Mouse (Mus musculus) ES-Bruce4 (cell line): ENCODE data around the gene Ercc4. TPM values are rescaled to one million over a fixed set of nuclear protein-coding genes. Genes with fewer than 3 reads are reported as not detected.

Experiments
- H3K27ac ChIP-seq: 2 replicates; pipeline ENCODE4 v1.5.1; 2012; ENCODE audit warnings: low read length, inconsistent platforms; ENCODE audit not compliant: insufficient read depth
- H3K27me3 ChIP-seq: 2 replicates; pipeline ENCODE4 v1.6.1; 2012; ENCODE audit warnings: mild to moderate bottlenecking, low read length, inconsistent platforms; ENCODE audit not compliant: control insufficient read depth, poor library complexity, insufficient read depth, severe bottlenecking
- H3K36me3 ChIP-seq: 2 replicates; pipeline ENCODE4 v1.6.1; 2012; ENCODE audit warnings: inconsistent platforms, mild to moderate bottlenecking, low read length, moderate library complexity; ENCODE audit not compliant: control insufficient read depth, poor library complexity, insufficient read depth, severe bottlenecking
- H3K4me1 ChIP-seq: one replicate; pipeline ENCODE4 v1.8.1; 2011; ENCODE audit warnings: low read length; ENCODE audit not compliant: control insufficient read depth, insufficient read depth
- H3K4me3 ChIP-seq: 2 replicates; pipeline ENCODE4 v1.5.1; 2011; ENCODE audit warnings: low read depth, mild to moderate bottlenecking, low read length
- H3K9ac ChIP-seq: 2 replicates; pipeline ENCODE4 v1.6.1; 2012; ENCODE audit warnings: low read depth, mild to moderate bottlenecking, inconsistent platforms; ENCODE audit not compliant: poor library complexity, severe bottlenecking
- H3K9me3 ChIP-seq: replicated peaks from 2 replicates; pipeline ENCODE4 v1.6.1; 2012; ENCODE audit warnings: mild to moderate bottlenecking, low read length, inconsistent platforms; ENCODE audit not compliant: control insufficient read depth, poor library complexity, insufficient read depth, severe bottlenecking
- CTCF ChIP-seq: IDR thresholded peaks from one replicate; pipeline ENCODE4 v1.8.1; 2011; ENCODE audit warnings: low read depth, low read length
- EP300 ChIP-seq: IDR thresholded peaks from 2 replicates; pipeline ENCODE4 v1.6.1; 2011; ENCODE audit warnings: low read depth, low read length; ENCODE audit not compliant: insufficient read depth
- POLR2A ChIP-seq: IDR thresholded peaks from one replicate; pipeline ENCODE4 v1.8.1; 2011; ENCODE audit warnings: low read length; ENCODE audit not compliant: insufficient read depth
- polyA plus RNA-seq: library from polyadenylated mRNA; stranded (reverse); fragments of >200 nt; gene quantifications from 2 replicates; pipeline ENCODE4 v1.2.4, GENCODE M21; 2011; ENCODE audit warnings: low read depth; ENCODE audit not compliant: missing spikeins, insufficient read depth, insufficient read length

The Ercc4 gene
- polyA plus RNA-seq, 1 experiment = 12.4 TPM

DNA sequence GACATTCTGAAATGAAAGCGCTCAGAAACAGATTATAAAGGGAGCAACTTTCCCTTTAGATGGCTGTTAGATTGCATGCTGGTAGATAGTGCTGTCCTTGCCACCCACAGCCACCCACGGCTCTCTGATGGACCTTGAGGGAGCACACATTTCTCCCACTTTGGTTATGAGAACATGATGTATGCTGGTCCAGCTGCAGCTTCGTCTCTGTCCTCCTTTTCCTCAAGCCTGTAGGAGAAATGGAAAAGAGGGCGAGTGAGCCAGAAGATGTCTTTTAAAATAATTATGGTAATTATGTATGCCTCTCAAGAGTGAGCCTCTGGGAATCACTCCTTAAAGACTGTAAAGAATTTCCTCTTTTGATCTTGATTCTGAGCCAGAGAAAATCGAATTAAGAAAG is 87.1 kb downstream of the Ercc4 start:
- H3K9ac ChIP-seq = no peak overlapping the region
- TF ChIP-seq CTCF (no peak), EP300 (no peak)
- no peak overlapping the region for H3K4me3 ChIP-seq
- no peaks in the 10 kb centered on the region for H3K27me3 ChIP-seq
- no peak overlapping the region for H3K27ac ChIP-seq
- H3K4me1 ChIP-seq = no peaks in the 10 kb centered on the region
- no peaks in the 10 kb centered on the region for H3K9me3 ChIP-seq
- H3K36me3 ChIP-seq = no peaks in the 10 kb centered on the region

GRCm38 (mm10) chr16:13197293-13197692 is 87.8 kb downstream of the Ercc4 start:
- no peak overlapping the region for H3K4me3 ChIP-seq
- no peak overlapping the region for H3K9ac ChIP-seq
- no peaks in the 10 kb centered on the region for H3K27me3 ChIP-seq
- H3K4me1 ChIP-seq = no peaks in the 10 kb centered on the region
- no peak overlapping the region for H3K27ac ChIP-seq
- TF ChIP-seq POLR2A (no peak), EP300 (no peak), CTCF (no peak)
- H3K9me3 ChIP-seq = no peaks in the 10 kb centered on the region
- no peaks in the 10 kb centered on the region for H3K36me3 ChIP-seq

DNA sequence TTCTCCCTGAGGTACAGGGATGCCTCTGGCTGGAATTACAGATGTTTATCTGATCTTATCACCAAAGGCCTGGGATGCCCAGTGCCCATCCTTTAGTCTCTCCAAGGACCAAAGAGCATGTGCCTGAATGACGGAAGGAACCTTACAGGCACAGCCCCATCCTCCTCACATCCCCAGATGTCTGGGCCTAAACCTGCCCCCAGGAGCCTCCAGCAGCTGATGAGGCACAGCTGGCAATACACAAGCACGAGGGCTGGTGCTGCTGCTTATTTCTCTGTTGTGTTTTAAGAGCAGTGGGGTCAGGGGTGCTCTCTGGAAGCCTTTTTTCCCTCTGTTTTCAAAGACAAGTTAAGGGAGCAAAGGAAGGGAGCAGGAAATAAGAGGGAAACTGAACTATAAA is 89.7 kb downstream of the Ercc4 start:
- Histone ChIP-seq H3K4me1 (no peaks in the 10 kb centered on the region), H3K4me3 (no peak overlapping the region), H3K27me3 (no peaks in the 10 kb centered on the region), H3K9me3 (no peaks in the 10 kb centered on the region), H3K27ac (no peak overlapping the region), H3K9ac (no peak overlapping the region), H3K36me3 (no peaks in the 10 kb centered on the region)
- TF ChIP-seq EP300 (no peak), POLR2A (no peak), CTCF (no peak)

Other genes with a start within 250 kb of the Ercc4 start
- 19.9 and 20.7 TPM in 2 replicates for gene Mrtfb, start 146.8 kb downstream of the Ercc4 start, polyA plus RNA-seq